Mouse (Mus musculus) brain, embryonic 14.5 days (tissue): Measurements from ENCODE around the gene Lgi1. TPM values are rescaled to one million over a fixed set of nuclear protein-coding genes. Genes with fewer than 3 reads are reported as not detected.

Source experiments
- DNase-seq: peaks from one replicate; pipeline ENCODE4 v3.0.0-alpha.2; 2011; ENCODE audit warnings: low read depth
- CTCF ChIP-seq: fragments of 200-500 bp; IDR thresholded peaks from 2 replicates; pipeline ENCODE4 v1.5.1; 2012; ENCODE audit warnings: inconsistent platforms, mild to moderate bottlenecking, moderate library complexity, borderline replicate concordance; ENCODE audit not compliant: insufficient read depth, insufficient read length; ENCODE audit errors: extremely low read depth
- POLR2A ChIP-seq: fragments of 200-500 bp; IDR thresholded peaks from 2 replicates; pipeline ENCODE4 v1.6.1; 2012; ENCODE audit warnings: mild to moderate bottlenecking, inconsistent platforms, borderline replicate concordance; ENCODE audit not compliant: poor library complexity, insufficient read depth, insufficient read length, severe bottlenecking; ENCODE audit errors: extremely low read depth
- polyA plus RNA-seq: library from polyadenylated mRNA; depleted of rRNA; stranded (reverse); fragments of >200 nt; gene quantifications from 2 replicates; pipeline ENCODE4 v1.2.3, GENCODE M21; 2012; rRNA removed

Gene Lgi1
- 9.0 and 11.4 TPM in 2 replicates for polyA plus RNA-seq

DNA sequence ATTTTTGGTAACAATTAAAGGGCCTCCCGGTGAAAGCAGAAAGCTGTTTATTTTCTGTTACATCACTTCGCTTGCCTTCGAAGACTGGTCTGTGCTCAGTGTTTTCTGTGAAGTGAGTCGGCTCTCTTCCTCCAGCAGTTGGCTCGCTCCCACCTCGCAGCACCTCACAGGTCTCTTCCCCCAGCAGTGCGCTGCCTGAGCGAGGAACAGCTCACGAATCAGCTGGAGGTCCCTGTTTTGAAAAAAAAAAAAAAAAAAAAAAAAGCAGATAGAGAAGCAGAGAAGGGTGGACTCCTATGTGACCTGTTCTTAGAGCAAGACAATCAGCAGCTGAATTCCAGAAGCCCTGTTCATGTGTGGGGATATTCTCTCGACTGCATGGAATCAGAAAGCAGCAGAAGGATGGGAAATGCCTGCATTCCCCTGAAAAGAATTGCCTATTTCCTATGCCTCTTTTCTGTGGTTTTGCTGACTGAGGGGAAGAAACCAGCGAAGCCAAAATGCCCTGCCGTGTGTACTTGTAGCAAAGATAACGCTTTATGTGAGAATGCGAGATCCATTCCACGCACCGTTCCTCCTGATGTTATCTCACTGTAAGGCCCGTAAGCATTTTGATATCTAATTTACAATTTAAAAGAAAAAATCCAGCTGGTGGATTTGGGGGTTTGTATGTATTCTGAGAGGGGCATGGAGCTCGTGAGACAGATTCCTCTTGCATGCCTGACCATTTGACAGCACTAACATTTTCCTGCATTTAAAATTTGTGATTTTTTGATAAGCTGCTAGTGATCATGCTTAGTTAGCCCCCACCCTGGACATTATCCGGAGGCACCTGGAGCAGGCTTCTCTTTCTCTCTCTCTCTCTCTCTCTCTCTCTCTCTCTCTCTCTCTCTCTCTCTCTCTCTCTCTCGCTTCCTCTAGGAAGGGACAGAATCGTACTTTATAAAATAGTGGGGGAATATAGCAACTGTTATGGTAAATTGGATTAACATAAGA is at the start of gene Lgi1:
Gene Lgi1 (plus strand): TSS at position 32 of the 996 bp plus-strand sequence.
- peak; percentile 79 for DNase-seq
- no peak for TF ChIP-seq CTCF
- TF ChIP-seq POLR2A = no peak

GRCm38 (mm10) chr19:38217696-38218095 is 46.6 kb upstream of the Lgi1 start:
- TF ChIP-seq POLR2A = no peak
- no peak for TF ChIP-seq CTCF
- DNase-seq = no peak

DNA sequence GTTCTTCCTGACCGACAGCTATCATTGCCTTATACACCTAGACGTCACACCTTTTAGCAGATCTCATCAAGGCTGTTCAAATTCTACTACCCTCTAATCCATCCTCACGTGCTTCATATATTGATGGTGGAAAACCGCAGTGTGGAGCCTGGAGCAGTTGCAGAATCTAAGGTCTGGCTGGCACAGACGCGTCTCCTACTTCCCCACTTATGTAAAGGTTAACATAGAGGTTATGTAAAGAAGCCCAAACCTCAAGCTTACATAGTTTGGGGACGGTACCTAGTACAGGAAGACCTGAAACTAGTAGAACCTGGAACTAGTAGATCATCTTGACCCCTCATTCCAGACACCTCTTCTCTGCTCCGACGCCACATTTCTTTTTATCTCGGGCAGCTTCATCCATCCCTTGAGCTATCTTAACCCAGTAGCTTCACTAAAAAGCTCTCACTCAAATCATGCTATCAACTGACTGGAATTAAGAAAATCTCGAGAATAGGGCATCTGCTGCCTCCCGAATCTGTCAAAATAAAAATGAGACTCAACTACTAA is 40.9 kb upstream of the Lgi1 start:
- no peak for TF ChIP-seq CTCF
- no peak for TF ChIP-seq POLR2A
- no peak for DNase-seq

- TF ChIP-seq CTCF (peak; percentile 37; the same call in 1 of the 2 replicates), POLR2A (peak; percentile 84)
- DNase-seq = peak; percentile 97
These were observed 40.2 kb upstream of the Lgi1 start, which contains the start of gene Fra10ac1 for GRCm38 (mm10) chr19:38223905-38224684. TSS of gene Fra10ac1 (minus strand) at chr19:38224156.

DNA sequence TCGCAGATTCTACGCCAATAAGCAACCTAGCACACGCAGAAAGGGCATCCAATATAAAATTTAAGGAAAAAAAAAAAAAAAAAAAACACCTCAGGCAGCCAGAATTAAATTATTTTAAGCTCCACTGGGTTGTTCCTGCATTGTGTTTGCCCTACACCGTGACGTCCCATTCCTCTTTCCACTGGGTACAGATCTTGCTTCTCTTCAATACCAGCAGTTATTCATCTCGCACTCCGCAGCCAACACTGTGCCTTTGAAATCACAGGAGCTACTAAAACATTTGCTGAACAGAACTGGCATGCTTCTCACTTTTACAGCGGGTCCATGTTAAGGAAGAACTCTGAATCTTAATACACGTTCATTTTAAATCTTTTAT is 39.7 kb upstream of the Lgi1 start:
- peak; percentile 85 for DNase-seq
- TF ChIP-seq POLR2A (peak; percentile 27; the same call in 1 of the 2 replicates), CTCF (no peak)

- TF ChIP-seq POLR2A = no peak
- TF ChIP-seq CTCF = peak; percentile 37; the same call in 1 of the 2 replicates
- no peak for DNase-seq
These were observed 35.6 kb upstream of the Lgi1 start for GRCm38 (mm10) chr19:38228699-38229098.

- no peak for TF ChIP-seq POLR2A
These were observed 32.2 kb upstream of the Lgi1 start for GRCm38 (mm10) chr19:38232087-38232486.

DNA sequence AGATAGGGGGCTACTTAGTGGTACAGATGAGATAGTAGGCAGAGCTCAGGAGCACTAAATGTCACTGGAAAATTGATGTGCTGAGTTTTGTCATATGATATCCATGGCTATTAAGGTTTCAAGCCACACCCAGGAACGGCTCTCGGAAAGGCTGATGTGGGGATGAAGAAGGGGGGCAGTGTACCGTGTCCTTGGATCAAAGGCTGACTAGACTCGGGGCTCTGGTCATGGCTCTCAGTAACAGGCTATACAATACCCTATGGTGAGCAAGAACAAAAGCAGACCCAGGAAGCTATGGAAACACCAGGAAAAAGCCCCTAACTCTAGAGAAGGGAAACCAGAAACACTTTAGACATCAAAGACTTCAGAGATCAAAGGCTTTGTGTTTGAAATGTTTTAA is 31.8 kb upstream of the Lgi1 start:
- TF ChIP-seq CTCF (no peak), POLR2A (no peak)
- DNase-seq = no peak

More at GRCm38 (mm10) chr19:38232087-38232486, 32.2 kb upstream of the Lgi1 start:
- no peak for DNase-seq

DNA sequence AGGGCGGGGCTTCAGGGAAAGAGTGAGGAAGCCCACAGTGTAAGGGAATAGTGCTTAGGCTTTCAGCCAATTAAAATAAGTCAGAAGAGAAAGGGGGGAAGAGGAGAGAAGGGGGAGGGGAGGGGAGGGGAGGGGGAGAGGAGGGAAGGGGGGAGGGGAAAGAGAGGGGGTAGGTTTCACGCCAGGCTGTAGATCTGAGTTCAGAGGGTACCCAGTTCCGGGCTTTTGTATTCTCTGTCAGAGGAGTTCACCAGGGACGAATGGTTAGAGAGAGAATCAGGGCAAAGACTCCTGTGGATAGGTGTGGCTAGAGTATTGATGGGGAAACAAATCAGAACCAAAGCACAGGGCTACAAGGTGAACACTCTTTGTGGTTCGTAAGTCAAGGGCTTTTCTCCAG is 27.8 kb upstream of the Lgi1 start:
- DNase-seq = no peak
- TF ChIP-seq POLR2A (no peak), CTCF (no peak)

- TF ChIP-seq CTCF (no peak), POLR2A (no peak)
- peak; percentile 49 for DNase-seq
These were observed 26.5 kb upstream of the Lgi1 start for GRCm38 (mm10) chr19:38237834-38238212.
